Mouse (Mus musculus): Measurements from ENCODE around the gene Foxf1. TPM values are rescaled to one million over a fixed set of nuclear protein-coding genes. Genes with fewer than 3 reads are reported as not detected.

The Foxf1 gene
- polyA plus RNA-seq, 2 experiments, result 0.28 to 0.54 TPM

GRCm38 (mm10) chr8:121124547-121125239 lies 40.5 kb downstream of the Foxf1 start:
- ATAC-seq (ENCODE audit: low FRiP score, low read depth), result no peak
- peak overlapping the region; percentile 33; the same call in 1 of the 2 replicates for H3K4me3 ChIP-seq (replicated peaks; ENCODE audit: low read length)

GRCm38 (mm10) chr8:121125311-121125876 lies 41.2 kb downstream of the Foxf1 start:
- 0% methylated on average over 35 of the region's 36 CpGs for WGBS
- Histone ChIP-seq H3K36me3 (ENCODE audit: control insufficient read depth, insufficient read depth, low read length) (peaks cover 9% of the 10 kb centered on the region; the same call in 1 of the 2 replicates), H3K9ac (ENCODE audit: low read depth, low read length, severe bottlenecking) (no peak overlapping the region), H3K27ac (replicated peaks; ENCODE audit: low read depth, low read length) (no peak overlapping the region), H3K4me2 (replicated peaks; ENCODE audit: low read depth, low read length, severe bottlenecking) (peak overlapping the region; percentile 57), H3K4me3 (replicated peaks; ENCODE audit: low read length) (peak overlapping the region; percentile 33), H3K4me1 (ENCODE audit: control insufficient read depth, insufficient read depth, low read length) (peaks cover 22% of the 10 kb centered on the region; the same call in 1 of the 2 replicates), H3K27me3 (ENCODE audit: control insufficient read depth, insufficient read depth, low read length) (peaks cover 97% of the 10 kb centered on the region), H3K9me3 (ENCODE audit: control insufficient read depth, low read length) (no peaks in the 10 kb centered on the region)
- DNase-seq (ENCODE audit: low spot score) (peak; percentile 84), ATAC-seq (ENCODE audit: low FRiP score, low read depth) (peak; percentile 84)
- no peak for TF ChIP-seq POLR2A (IDR thresholded peaks at IDR 0.05; ENCODE audit: borderline replicate concordance, extremely low read depth, insufficient read depth, insufficient read length)

More at GRCm38 (mm10) chr8:121124547-121125239, 40.5 kb downstream of the Foxf1 start:
- peaks cover 9% of the 10 kb centered on the region; the same call in 1 of the 2 replicates for H3K36me3 ChIP-seq (ENCODE audit: control insufficient read depth, insufficient read depth, low read length)
- H3K4me2 ChIP-seq (replicated peaks; ENCODE audit: low read depth, low read length, severe bottlenecking), result peak overlapping the region; percentile 57
- WGBS, result 4% methylated on average over 17 of the region's 17 CpGs
- DNase-seq (ENCODE audit: low spot score), result no peak
- peaks cover 22% of the 10 kb centered on the region; the same call in 1 of the 2 replicates for H3K4me1 ChIP-seq (ENCODE audit: control insufficient read depth, insufficient read depth, low read length)
- H3K9me3 ChIP-seq (ENCODE audit: control insufficient read depth, low read length), result no peaks in the 10 kb centered on the region
- peaks cover 97% of the 10 kb centered on the region for H3K27me3 ChIP-seq (ENCODE audit: control insufficient read depth, insufficient read depth, low read length)
- no peak overlapping the region for H3K27ac ChIP-seq (replicated peaks; ENCODE audit: low read depth, low read length)
- no peak for TF ChIP-seq POLR2A (IDR thresholded peaks at IDR 0.05; ENCODE audit: borderline replicate concordance, extremely low read depth, insufficient read depth, insufficient read length)
- no peak overlapping the region for H3K9ac ChIP-seq (ENCODE audit: low read depth, low read length, severe bottlenecking)

GRCm38 (mm10) chr8:121126191-121126590 lies 42.0 kb downstream of the Foxf1 start:
- Histone ChIP-seq H3K4me1 (ENCODE audit: control insufficient read depth, insufficient read depth, low read length) (peaks cover 22% of the 10 kb centered on the region; the same call in 1 of the 2 replicates), H3K9ac (ENCODE audit: low read depth, low read length, severe bottlenecking) (no peak overlapping the region), H3K9me3 (ENCODE audit: control insufficient read depth, low read length) (no peaks in the 10 kb centered on the region), H3K4me3 (replicated peaks; ENCODE audit: low read length) (peak overlapping the region; percentile 33; the same call in 1 of the 2 replicates), H3K4me2 (replicated peaks; ENCODE audit: low read depth, low read length, severe bottlenecking) (peak overlapping the region; percentile 57), H3K27me3 (ENCODE audit: control insufficient read depth, insufficient read depth, low read length) (peaks cover 97% of the 10 kb centered on the region), H3K27ac (replicated peaks; ENCODE audit: low read depth, low read length) (no peak overlapping the region), H3K36me3 (ENCODE audit: control insufficient read depth, insufficient read depth, low read length) (peaks cover 6% of the 10 kb centered on the region; the same call in 1 of the 2 replicates)
- no peak for DNase-seq (ENCODE audit: low spot score)
- WGBS, result 6% methylated on average over 6 of the region's 6 CpGs
- no peak for TF ChIP-seq POLR2A (IDR thresholded peaks at IDR 0.05; ENCODE audit: borderline replicate concordance, extremely low read depth, insufficient read depth, insufficient read length)
- no peak for ATAC-seq (ENCODE audit: low FRiP score, low read depth)

GRCm38 (mm10) chr8:121126694-121127093 lies 42.5 kb downstream of the Foxf1 start:
- H3K27ac ChIP-seq (replicated peaks; ENCODE audit: low read depth, low read length), result no peak overlapping the region
- no peak overlapping the region for H3K4me2 ChIP-seq (replicated peaks; ENCODE audit: low read depth, low read length, severe bottlenecking)
- 25% methylated on average over 4 of the region's 6 CpGs for WGBS

GRCm38 (mm10) chr8:121127291-121127701 lies 43.1 kb downstream of the Foxf1 start:
- Histone ChIP-seq H3K4me3 (replicated peaks; ENCODE audit: low read length) (no peak overlapping the region), H3K27ac (replicated peaks; ENCODE audit: low read depth, low read length) (no peak overlapping the region), H3K4me1 (ENCODE audit: control insufficient read depth, insufficient read depth, low read length) (peaks cover 22% of the 10 kb centered on the region; the same call in 1 of the 2 replicates), H3K36me3 (ENCODE audit: control insufficient read depth, insufficient read depth, low read length) (no peaks in the 10 kb centered on the region), H3K4me2 (replicated peaks; ENCODE audit: low read depth, low read length, severe bottlenecking) (no peak overlapping the region), H3K9ac (ENCODE audit: low read depth, low read length, severe bottlenecking) (no peak overlapping the region), H3K9me3 (ENCODE audit: control insufficient read depth, low read length) (no peaks in the 10 kb centered on the region), H3K27me3 (ENCODE audit: control insufficient read depth, insufficient read depth, low read length) (peaks cover 87% of the 10 kb centered on the region)
- ATAC-seq (ENCODE audit: low FRiP score, low read depth), result no peak
- WGBS, result 14% methylated on average over 11 of the region's 11 CpGs
- no peak for TF ChIP-seq POLR2A (IDR thresholded peaks at IDR 0.05; ENCODE audit: borderline replicate concordance, extremely low read depth, insufficient read depth, insufficient read length)
- no peak for DNase-seq (ENCODE audit: low spot score)

More at GRCm38 (mm10) chr8:121126694-121127093, 42.5 kb downstream of the Foxf1 start:
- H3K27me3 ChIP-seq (ENCODE audit: control insufficient read depth, insufficient read depth, low read length), result peaks cover 93% of the 10 kb centered on the region
- ATAC-seq (ENCODE audit: low FRiP score, low read depth), result no peak
- DNase-seq (ENCODE audit: low spot score), result no peak
- TF ChIP-seq POLR2A (IDR thresholded peaks at IDR 0.05; ENCODE audit: borderline replicate concordance, extremely low read depth, insufficient read depth, insufficient read length), result no peak
- H3K4me1 ChIP-seq (ENCODE audit: control insufficient read depth, insufficient read depth, low read length), result peaks cover 22% of the 10 kb centered on the region; the same call in 1 of the 2 replicates
- no peak overlapping the region for H3K4me3 ChIP-seq (replicated peaks; ENCODE audit: low read length)
- H3K9me3 ChIP-seq (ENCODE audit: control insufficient read depth, low read length), result no peaks in the 10 kb centered on the region
- H3K9ac ChIP-seq (ENCODE audit: low read depth, low read length, severe bottlenecking), result no peak overlapping the region
- 0 out of 2 replicates have a peak, but pooled peaks cover under 1% of the 10 kb centered on the region for H3K36me3 ChIP-seq (ENCODE audit: control insufficient read depth, insufficient read depth, low read length)

All from limb, embryonic 14.5 days (tissue).